Mouse (Mus musculus) kidney, embryonic 15.5 days (tissue): ENCODE measurements around the gene Tor4a. TPM values are rescaled to one million over a fixed set of nuclear protein-coding genes. Genes with fewer than 3 reads are reported as not detected.
A peak's percentile ranks its signal among the peaks of the same experiment; 100 is the strongest.

ENCODE experiments used
- ATAC-seq: fragments of 200-750 bp; cut with Nextera tagmentation; replicated peaks from 2 replicates; pipeline ENCODE4 v1.8.0; 2017; ENCODE audit warnings: moderate TSS enrichment; ENCODE audit not compliant: low FRiP score
- H3K27ac ChIP-seq: fragments of 300-500 bp; sonication (generic); 2 replicates; pipeline ENCODE4 v1.5.1; 2015; ENCODE audit warnings: mild to moderate bottlenecking, inconsistent platforms
- H3K27me3 ChIP-seq: fragments of 300-500 bp; sonication (generic); 2 replicates; pipeline ENCODE4 v1.6.1; 2015; ENCODE audit warnings: inconsistent platforms
- H3K36me3 ChIP-seq: fragments of 300-500 bp; sonication (generic); 2 replicates; pipeline ENCODE4 v1.6.1; 2015; ENCODE audit warnings: inconsistent platforms
- H3K4me1 ChIP-seq: fragments of 300-500 bp; sonication (generic); 2 replicates; pipeline ENCODE4 v1.6.1; 2015; ENCODE audit warnings: inconsistent platforms
- H3K4me2 ChIP-seq: fragments of 300-500 bp; sonication (generic); 2 replicates; pipeline ENCODE4 v1.6.1; 2015; ENCODE audit warnings: moderate library complexity, mild to moderate bottlenecking, inconsistent platforms
- H3K4me3 ChIP-seq: fragments of 300-500 bp; sonication (generic); replicated peaks from 2 replicates; pipeline ENCODE4 v1.5.1; 2015; ENCODE audit warnings: mild to moderate bottlenecking, inconsistent platforms
- H3K9ac ChIP-seq: fragments of 300-500 bp; sonication (generic); 2 replicates; pipeline ENCODE4 v1.6.1; 2015; ENCODE audit warnings: mild to moderate bottlenecking, inconsistent platforms
- H3K9me3 ChIP-seq: fragments of 300-500 bp; sonication (generic); replicated peaks from 2 replicates; pipeline ENCODE4 v1.6.1; 2016; ENCODE audit warnings: inconsistent platforms
- WGBS: fragments of 180-500 bp; shearing (Covaris S2); methylation state at CpG from one replicate; pipeline ENCODE4 v1.1.7; 2015; ENCODE audit warnings: mixed read lengths; 5-methylcytosine and 5-hydroxymethylcytosine counted together
- polyA plus RNA-seq: library from polyadenylated mRNA; unstranded; fragments of >200 nt; fragmentation: Nextera tagmentation; extraction: Ambion mirVana; gene quantifications from 2 replicates; pipeline ENCODE4 v1.2.1, GENCODE M21; 2015

Tor4a gene
- polyA plus RNA-seq, 1 experiment from 2014 or later: 14.1 TPM

- ATAC-seq: no peak
- no peaks in the 10 kb centered on the region for H3K9me3 ChIP-seq
- peak overlapping the region; percentile 28 for H3K4me3 ChIP-seq
- H3K36me3 ChIP-seq: no peaks in the 10 kb centered on the region
- H3K27me3 ChIP-seq: peaks cover 46% of the 10 kb centered on the region
- H3K4me1 ChIP-seq: peaks cover 84% of the 10 kb centered on the region
- peak overlapping the region; percentile 21; the same call in 1 of the 2 replicates for H3K9ac ChIP-seq
- WGBS: 11% methylated on average over 4 of the region's 4 CpGs
- H3K27ac ChIP-seq: peak overlapping the region; percentile 91
- peak overlapping the region; percentile 51 for H3K4me2 ChIP-seq
Observed at GRCm38 (mm10) chr2:25177076-25177475, 19.6 kb downstream of the Tor4a start.

GRCm38 (mm10) chr2:25176573-25176972 lies 20.1 kb downstream of the Tor4a start:
- peak overlapping the region; percentile 28 for H3K4me3 ChIP-seq
- H3K9ac ChIP-seq: 0 out of 2 replicates have a peak overlapping the region, but pooled peaks have one; percentile 2
- peak overlapping the region; percentile 91 for H3K27ac ChIP-seq
- WGBS: 38% methylated on average over 6 of the region's 6 CpGs
- H3K4me1 ChIP-seq: peaks cover 83% of the 10 kb centered on the region
- peaks cover 42% of the 10 kb centered on the region for H3K27me3 ChIP-seq
- H3K4me2 ChIP-seq: peak overlapping the region; percentile 51
- ATAC-seq: no peak
- no peaks in the 10 kb centered on the region for H3K9me3 ChIP-seq
- no peaks in the 10 kb centered on the region for H3K36me3 ChIP-seq

DNA sequence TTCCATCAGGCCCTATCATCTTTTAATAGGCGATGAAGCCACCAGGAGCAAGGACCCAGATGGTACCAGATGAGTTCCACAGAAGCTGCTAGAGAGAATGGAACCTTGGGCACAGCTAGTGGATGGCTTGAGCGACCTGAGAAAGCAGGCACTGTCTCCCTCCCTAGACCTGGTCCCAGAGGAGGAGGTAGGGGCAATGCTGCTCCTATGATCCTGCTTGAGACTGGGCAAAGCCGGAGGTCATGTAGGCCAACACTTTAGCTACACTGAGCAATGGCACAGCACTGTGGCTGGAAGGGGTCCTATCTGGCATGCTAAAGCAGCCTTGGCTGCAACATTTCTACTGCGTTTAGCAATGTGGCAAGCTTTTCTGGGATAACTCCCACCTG lies 21.0 kb downstream of the Tor4a start:
- H3K9me3 ChIP-seq: no peaks in the 10 kb centered on the region
- H3K9ac ChIP-seq: no peak overlapping the region
- WGBS: 78% methylated on average over 4 of the region's 4 CpGs
- peaks cover 81% of the 10 kb centered on the region for H3K4me1 ChIP-seq
- H3K4me2 ChIP-seq: 0 out of 2 replicates have a peak overlapping the region, but pooled peaks have one; percentile 1
- peak overlapping the region; percentile 91 for H3K27ac ChIP-seq
- peaks cover 34% of the 10 kb centered on the region for H3K27me3 ChIP-seq
- H3K36me3 ChIP-seq: no peaks in the 10 kb centered on the region
- ATAC-seq: no peak
- no peak overlapping the region for H3K4me3 ChIP-seq

- no peaks in the 10 kb centered on the region for H3K9me3 ChIP-seq
- H3K27me3 ChIP-seq: peaks cover 30% of the 10 kb centered on the region
- peaks cover 83% of the 10 kb centered on the region for H3K4me1 ChIP-seq
- peak overlapping the region; percentile 91 for H3K27ac ChIP-seq
- H3K9ac ChIP-seq: no peak overlapping the region
- no peak overlapping the region for H3K4me2 ChIP-seq
- no peak for ATAC-seq
- 45% methylated on average over 7 of the region's 7 CpGs for WGBS
- H3K4me3 ChIP-seq: no peak overlapping the region
- H3K36me3 ChIP-seq: no peaks in the 10 kb centered on the region
Observed at GRCm38 (mm10) chr2:25174866-25175689, 21.6 kb downstream of the Tor4a start.

DNA sequence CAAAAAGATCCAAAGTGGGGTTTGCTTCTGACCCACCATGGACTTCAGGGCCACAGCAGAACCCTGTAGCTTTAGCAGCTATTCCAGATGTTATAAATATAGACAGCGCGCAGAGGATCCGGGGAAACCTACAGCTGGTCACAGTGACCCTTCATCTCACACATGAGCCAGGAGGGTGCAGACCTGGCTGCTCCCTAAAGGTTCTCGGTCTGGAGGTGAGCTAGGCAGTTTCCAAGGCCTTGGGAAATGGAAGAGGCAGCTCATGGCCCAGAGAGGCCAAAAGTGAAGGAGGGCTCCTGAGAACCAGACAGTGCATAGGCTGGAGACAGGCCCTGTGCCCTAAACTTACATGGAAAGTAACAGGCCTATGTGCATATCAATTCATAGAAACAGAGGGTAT lies 22.9 kb downstream of the Tor4a start:
- Histone ChIP-seq H3K9me3 (no peaks in the 10 kb centered on the region), H3K36me3 (no peaks in the 10 kb centered on the region), H3K27ac (no peak overlapping the region), H3K4me1 (peaks cover 82% of the 10 kb centered on the region), H3K27me3 (peaks cover 17% of the 10 kb centered on the region), H3K4me3 (no peak overlapping the region), H3K9ac (no peak overlapping the region), H3K4me2 (no peak overlapping the region)
- 94% methylated on average over 4 of the region's 4 CpGs for WGBS
- ATAC-seq: no peak

- ATAC-seq: no peak
- peaks cover 82% of the 10 kb centered on the region for H3K4me1 ChIP-seq
- no peaks in the 10 kb centered on the region for H3K36me3 ChIP-seq
- peak overlapping the region; percentile 10; the same call in 1 of the 2 replicates for H3K27ac ChIP-seq
- H3K9ac ChIP-seq: no peak overlapping the region
- 47% methylated on average over 8 of the region's 8 CpGs for WGBS
- no peaks in the 10 kb centered on the region for H3K9me3 ChIP-seq
- no peak overlapping the region for H3K4me3 ChIP-seq
- no peak overlapping the region for H3K4me2 ChIP-seq
- H3K27me3 ChIP-seq: peaks cover 5% of the 10 kb centered on the region; the same call in 1 of the 2 replicates
Observed at GRCm38 (mm10) chr2:25172629-25173028, 24.1 kb downstream of the Tor4a start.

DNA sequence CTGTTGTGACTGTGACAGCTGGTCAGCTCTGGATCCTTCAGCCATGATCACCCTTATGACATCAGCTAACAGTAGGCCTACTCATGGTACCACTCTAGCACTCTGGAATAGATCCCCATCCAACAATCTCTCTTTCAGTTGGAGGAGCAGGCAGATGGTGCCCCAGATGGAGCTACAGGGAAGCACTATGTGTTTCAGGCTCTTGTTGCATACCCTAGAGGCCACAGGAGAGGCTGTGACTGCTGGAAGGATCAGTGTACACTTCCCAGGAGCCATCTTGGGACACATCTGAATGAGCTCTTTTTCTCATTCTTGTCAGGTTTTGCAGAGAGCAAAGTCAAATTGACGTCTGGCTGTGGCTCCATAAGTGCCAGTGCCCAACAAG lies 24.9 kb downstream of the Tor4a start:
- no peaks in the 10 kb centered on the region for H3K9me3 ChIP-seq
- H3K27me3 ChIP-seq: 0 out of 2 replicates have a peak, but pooled peaks cover 3% of the 10 kb centered on the region
- H3K4me1 ChIP-seq: peaks cover 81% of the 10 kb centered on the region
- no peak overlapping the region for H3K4me3 ChIP-seq
- no peak for ATAC-seq
- WGBS: 67% methylated on average over 1 of the region's 1 CpGs
- no peak overlapping the region for H3K27ac ChIP-seq
- no peak overlapping the region for H3K4me2 ChIP-seq
- no peaks in the 10 kb centered on the region for H3K36me3 ChIP-seq
- no peak overlapping the region for H3K9ac ChIP-seq

- ATAC-seq: no peak
- WGBS: 83% methylated on average over 6 of the region's 6 CpGs
Observed at GRCm38 (mm10) chr2:25171101-25171768, 25.5 kb downstream of the Tor4a start.

GRCm38 (mm10) chr2:25170326-25171100 lies 26.2 kb downstream of the Tor4a start:
- 51% methylated on average over 10 of the region's 10 CpGs for WGBS
- ATAC-seq: no peak
- Histone ChIP-seq H3K36me3 (no peaks in the 10 kb centered on the region), H3K9me3 (no peaks in the 10 kb centered on the region), H3K4me2 (no peak overlapping the region), H3K27ac (peak overlapping the region; percentile 19), H3K4me1 (peaks cover 71% of the 10 kb centered on the region), H3K4me3 (no peak overlapping the region), H3K9ac (no peak overlapping the region), H3K27me3 (no peaks in the 10 kb centered on the region)

More at GRCm38 (mm10) chr2:25171101-25171768, 25.5 kb downstream of the Tor4a start:
- Histone ChIP-seq H3K4me2 (no peak overlapping the region), H3K36me3 (no peaks in the 10 kb centered on the region), H3K9ac (no peak overlapping the region), H3K4me1 (peaks cover 76% of the 10 kb centered on the region), H3K27ac (no peak overlapping the region), H3K9me3 (no peaks in the 10 kb centered on the region), H3K27me3 (0 out of 2 replicates have a peak, but pooled peaks cover under 1% of the 10 kb centered on the region), H3K4me3 (no peak overlapping the region)

GRCm38 (mm10) chr2:25169778-25170177 lies 26.9 kb downstream of the Tor4a start:
- H3K9me3 ChIP-seq: no peaks in the 10 kb centered on the region
- no peaks in the 10 kb centered on the region for H3K36me3 ChIP-seq
- no peaks in the 10 kb centered on the region for H3K27me3 ChIP-seq
- ATAC-seq: no peak
- H3K27ac ChIP-seq: no peak overlapping the region
- no peak overlapping the region for H3K4me2 ChIP-seq
- H3K4me3 ChIP-seq: no peak overlapping the region
- 30% methylated on average over 5 of the region's 5 CpGs for WGBS
- no peak overlapping the region for H3K9ac ChIP-seq
- H3K4me1 ChIP-seq: peaks cover 68% of the 10 kb centered on the region

- peak overlapping the region; percentile 42 for H3K9ac ChIP-seq
- peak overlapping the region; percentile 79 for H3K4me2 ChIP-seq
- peak overlapping the region; percentile 89 for H3K27ac ChIP-seq
- H3K9me3 ChIP-seq: no peaks in the 10 kb centered on the region
- no peak for ATAC-seq
- no peaks in the 10 kb centered on the region for H3K36me3 ChIP-seq
- peak overlapping the region; percentile 49 for H3K4me3 ChIP-seq
- H3K4me1 ChIP-seq: peaks cover 72% of the 10 kb centered on the region
- H3K27me3 ChIP-seq: no peaks in the 10 kb centered on the region
- 17% methylated on average over 2 of the region's 2 CpGs for WGBS
Observed at GRCm38 (mm10) chr2:25168665-25168978, 28.1 kb downstream of the Tor4a start.
